Mouse (Mus musculus): ENCODE results near the gene Rab29. TPM values are rescaled to one million over a fixed set of nuclear protein-coding genes. Genes with fewer than 3 reads are reported as not detected.

Gene Rab29
- polyA plus RNA-seq, 1 experiment from 2014 or later = 13.8 TPM

DNA sequence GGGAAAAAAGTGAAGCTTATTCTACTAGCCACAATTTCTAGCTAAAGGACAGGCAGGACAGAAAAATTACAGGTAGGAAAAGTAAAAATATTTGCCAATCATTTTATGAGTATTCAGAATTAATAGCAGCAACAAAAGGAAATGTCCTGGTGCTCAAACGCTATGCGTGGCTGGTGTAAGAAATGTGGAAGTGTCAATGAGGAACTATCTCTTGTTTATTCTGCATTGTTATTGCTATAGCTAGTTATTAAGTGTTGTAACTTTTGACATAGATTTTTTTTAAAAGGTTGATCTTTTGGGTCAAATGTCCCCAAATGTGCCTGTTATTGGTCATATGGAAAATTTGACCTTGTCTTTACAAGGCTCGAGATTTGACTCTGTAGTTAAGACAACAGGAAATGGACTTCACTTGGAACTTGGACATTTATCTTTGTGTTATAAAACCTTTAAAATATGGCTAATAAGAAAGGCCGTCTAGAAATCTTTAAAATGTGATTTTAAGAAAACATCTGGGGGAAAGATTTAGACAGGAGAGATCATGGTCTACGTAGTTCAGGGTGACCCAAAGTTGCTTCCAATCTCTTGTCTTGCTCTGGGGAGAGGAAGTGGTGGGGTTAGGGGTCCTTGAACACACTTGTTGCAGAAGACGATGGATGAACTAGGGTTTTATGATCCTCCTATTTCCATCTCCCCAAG is 572 bp upstream of the Rab29 start:
- H3K4me3 ChIP-seq = no peak overlapping the region
- peaks cover 5% of the 10 kb centered on the region; the same call in 1 of the 2 replicates for H3K4me1 ChIP-seq
- H3K27me3 ChIP-seq = peaks cover 10% of the 10 kb centered on the region; the same call in 1 of the 2 replicates
- ATAC-seq (ENCODE audit: low FRiP score, low read depth) = peak; percentile 20; the same call in 1 of the 2 replicates
- 82% methylated on average over 6 of the region's 6 CpGs for WGBS
- no peaks in the 10 kb centered on the region for H3K9me3 ChIP-seq
- H3K9ac ChIP-seq (replicated peaks) = no peak overlapping the region
- H3K36me3 ChIP-seq = no peaks in the 10 kb centered on the region
- H3K27ac ChIP-seq (replicated peaks) = no peak overlapping the region
- H3K4me2 ChIP-seq (replicated peaks) = no peak overlapping the region

GRCm38 (mm10) chr1:131867946-131868290 is 894 bp downstream of the Rab29 start:
- Histone ChIP-seq H3K4me2 (replicated peaks) (peak overlapping the region; percentile 65), H3K4me1 (peaks cover 5% of the 10 kb centered on the region; the same call in 1 of the 2 replicates), H3K27ac (replicated peaks) (no peak overlapping the region), H3K27me3 (peaks cover 10% of the 10 kb centered on the region; the same call in 1 of the 2 replicates), H3K36me3 (no peaks in the 10 kb centered on the region), H3K9ac (replicated peaks) (peak overlapping the region; percentile 43; the same call in 1 of the 2 replicates), H3K9me3 (no peaks in the 10 kb centered on the region), H3K4me3 (peak overlapping the region; percentile 51)
- 27% methylated on average over 10 of the region's 10 CpGs for WGBS
- ATAC-seq (ENCODE audit: low FRiP score, low read depth) = no peak

- ATAC-seq (ENCODE audit: low FRiP score, low read depth) = no peak
- Histone ChIP-seq H3K4me2 (replicated peaks) (no peak overlapping the region), H3K4me1 (peaks cover 5% of the 10 kb centered on the region; the same call in 1 of the 2 replicates), H3K9ac (replicated peaks) (no peak overlapping the region), H3K27me3 (peaks cover 10% of the 10 kb centered on the region; the same call in 1 of the 2 replicates), H3K9me3 (no peaks in the 10 kb centered on the region), H3K27ac (replicated peaks) (no peak overlapping the region), H3K36me3 (no peaks in the 10 kb centered on the region), H3K4me3 (no peak overlapping the region)
- WGBS = 89% methylated on average over 2 of the region's 2 CpGs
These were observed 2.5 kb downstream of the Rab29 start for GRCm38 (mm10) chr1:131869561-131869960.

GRCm38 (mm10) chr1:131872856-131873255 is 5.8 kb downstream of the Rab29 start:
- Histone ChIP-seq H3K27me3 (peaks cover 6% of the 10 kb centered on the region; the same call in 1 of the 2 replicates), H3K4me3 (no peak overlapping the region), H3K9ac (replicated peaks) (no peak overlapping the region), H3K4me1 (0 out of 2 replicates have a peak, but pooled peaks cover 1% of the 10 kb centered on the region), H3K27ac (replicated peaks) (no peak overlapping the region), H3K4me2 (replicated peaks) (no peak overlapping the region), H3K36me3 (no peaks in the 10 kb centered on the region), H3K9me3 (no peaks in the 10 kb centered on the region)
- WGBS = 65% methylated on average over 1 of the region's 1 CpGs
- no peak for ATAC-seq (ENCODE audit: low FRiP score, low read depth)

- no peak overlapping the region for H3K4me3 ChIP-seq
- ATAC-seq (ENCODE audit: low FRiP score, low read depth) = no peak
- H3K27me3 ChIP-seq = no peaks in the 10 kb centered on the region
- H3K36me3 ChIP-seq = no peaks in the 10 kb centered on the region
- H3K9me3 ChIP-seq = no peaks in the 10 kb centered on the region
- 0 out of 2 replicates have a peak, but pooled peaks cover 4% of the 10 kb centered on the region for H3K4me1 ChIP-seq
- no peak overlapping the region for H3K9ac ChIP-seq (replicated peaks)
- WGBS = 69% methylated on average over 2 of the region's 2 CpGs
- no peak overlapping the region for H3K27ac ChIP-seq (replicated peaks)
- H3K4me2 ChIP-seq (replicated peaks) = no peak overlapping the region
These were observed 12.8 kb downstream of the Rab29 start for GRCm38 (mm10) chr1:131879816-131880215.

DNA sequence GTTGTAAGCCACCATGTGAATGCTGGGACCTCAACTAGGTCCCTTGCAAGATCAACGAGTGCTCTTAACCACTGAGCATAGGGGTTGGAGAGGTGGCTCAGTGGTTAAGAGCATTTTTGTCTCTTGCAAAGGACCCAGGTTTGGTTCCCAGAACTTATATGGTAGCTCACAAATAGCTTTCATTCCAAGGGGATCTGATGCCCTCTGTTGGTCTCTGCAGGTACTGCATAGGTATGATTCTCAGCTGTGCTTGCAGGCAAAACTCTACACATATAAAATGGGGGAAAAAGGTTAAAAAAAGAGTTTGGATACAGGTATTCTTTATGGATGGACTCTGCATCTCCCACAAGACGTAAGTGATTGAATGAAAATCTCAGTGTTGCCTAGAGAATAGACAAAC is 15.8 kb downstream of the Rab29 start:
- Histone ChIP-seq H3K27ac (replicated peaks) (no peak overlapping the region), H3K36me3 (no peaks in the 10 kb centered on the region), H3K27me3 (no peaks in the 10 kb centered on the region), H3K4me3 (no peak overlapping the region), H3K4me2 (replicated peaks) (no peak overlapping the region), H3K9ac (replicated peaks) (no peak overlapping the region), H3K9me3 (no peaks in the 10 kb centered on the region), H3K4me1 (0 out of 2 replicates have a peak, but pooled peaks cover 4% of the 10 kb centered on the region)
- no peak for ATAC-seq (ENCODE audit: low FRiP score, low read depth)
- WGBS = 62% methylated on average over 2 of the region's 2 CpGs

DNA sequence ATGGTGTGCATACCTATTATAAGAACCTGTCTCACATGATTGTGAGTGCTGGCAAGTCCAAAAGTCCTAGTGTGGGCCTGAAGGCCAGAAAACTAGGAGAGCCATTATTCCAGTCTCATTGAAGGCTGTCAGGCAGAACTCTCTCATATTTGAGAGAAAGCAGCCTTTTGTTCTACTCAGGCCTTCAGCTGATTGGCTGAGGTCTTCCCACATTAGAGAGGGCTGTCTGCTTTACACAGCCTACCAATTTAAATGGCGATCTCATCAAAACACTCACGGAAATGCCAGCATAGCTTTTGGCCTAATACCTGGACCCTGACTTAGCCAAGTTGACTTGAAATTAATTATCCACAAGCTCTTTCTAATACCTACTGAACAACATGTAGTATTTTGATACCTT is 19.1 kb downstream of the Rab29 start:
- no peak overlapping the region for H3K4me2 ChIP-seq (replicated peaks)
- H3K4me1 ChIP-seq = 0 out of 2 replicates have a peak, but pooled peaks cover 4% of the 10 kb centered on the region
- H3K27ac ChIP-seq (replicated peaks) = no peak overlapping the region
- H3K36me3 ChIP-seq = no peaks in the 10 kb centered on the region
- H3K27me3 ChIP-seq = no peaks in the 10 kb centered on the region
- H3K9ac ChIP-seq (replicated peaks) = no peak overlapping the region
- H3K4me3 ChIP-seq = no peak overlapping the region
- 76% methylated on average over 2 of the region's 2 CpGs for WGBS
- no peaks in the 10 kb centered on the region for H3K9me3 ChIP-seq
- no peak for ATAC-seq (ENCODE audit: low FRiP score, low read depth)

GRCm38 (mm10) chr1:131886641-131887040 is 19.6 kb downstream of the Rab29 start:
- ATAC-seq (ENCODE audit: low FRiP score, low read depth) = no peak
- WGBS = 93% methylated on average over 3 of the region's 3 CpGs
- Histone ChIP-seq H3K9ac (replicated peaks) (no peak overlapping the region), H3K9me3 (no peaks in the 10 kb centered on the region), H3K4me1 (0 out of 2 replicates have a peak, but pooled peaks cover 3% of the 10 kb centered on the region), H3K27ac (replicated peaks) (no peak overlapping the region), H3K36me3 (no peaks in the 10 kb centered on the region), H3K4me2 (replicated peaks) (no peak overlapping the region), H3K27me3 (no peaks in the 10 kb centered on the region), H3K4me3 (no peak overlapping the region)

DNA sequence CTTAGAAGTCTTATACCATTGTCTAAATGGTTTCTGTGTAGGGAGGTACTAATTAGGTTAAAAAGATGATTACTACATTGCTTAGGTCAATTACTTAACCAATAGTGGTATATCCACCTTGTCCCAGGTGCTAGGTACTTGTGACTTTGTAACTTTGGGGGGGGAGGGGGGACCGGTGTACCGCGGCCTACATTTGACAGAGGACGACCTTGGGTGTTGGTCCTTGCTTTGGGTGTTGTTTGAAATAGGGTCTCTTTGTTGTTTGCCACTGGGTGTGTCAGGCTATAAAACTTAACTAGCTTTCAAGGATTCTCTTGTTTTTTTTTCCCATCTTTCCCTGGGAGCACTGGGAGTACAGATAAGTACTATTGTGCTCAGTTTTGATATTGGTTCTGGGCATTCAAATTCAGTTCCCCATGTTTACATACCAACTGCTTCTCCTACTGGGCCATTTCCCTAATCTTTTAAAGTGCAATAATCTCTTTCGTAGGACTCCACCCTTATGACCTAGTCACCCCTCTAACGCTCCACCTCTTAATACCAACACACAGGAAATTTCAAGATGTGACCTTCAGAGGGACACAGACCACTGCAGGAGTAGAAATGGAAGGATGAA is 23.1 kb downstream of the Rab29 start:
- no peak overlapping the region for H3K9ac ChIP-seq (replicated peaks)
- H3K36me3 ChIP-seq = no peaks in the 10 kb centered on the region
- no peaks in the 10 kb centered on the region for H3K9me3 ChIP-seq
- no peak for ATAC-seq (ENCODE audit: low FRiP score, low read depth)
- H3K27me3 ChIP-seq = no peaks in the 10 kb centered on the region
- no peak overlapping the region for H3K4me2 ChIP-seq (replicated peaks)
- H3K4me3 ChIP-seq = no peak overlapping the region
- H3K4me1 ChIP-seq = no peaks in the 10 kb centered on the region
- H3K27ac ChIP-seq (replicated peaks) = no peak overlapping the region
- WGBS = 74% methylated on average over 6 of the region's 6 CpGs

DNA sequence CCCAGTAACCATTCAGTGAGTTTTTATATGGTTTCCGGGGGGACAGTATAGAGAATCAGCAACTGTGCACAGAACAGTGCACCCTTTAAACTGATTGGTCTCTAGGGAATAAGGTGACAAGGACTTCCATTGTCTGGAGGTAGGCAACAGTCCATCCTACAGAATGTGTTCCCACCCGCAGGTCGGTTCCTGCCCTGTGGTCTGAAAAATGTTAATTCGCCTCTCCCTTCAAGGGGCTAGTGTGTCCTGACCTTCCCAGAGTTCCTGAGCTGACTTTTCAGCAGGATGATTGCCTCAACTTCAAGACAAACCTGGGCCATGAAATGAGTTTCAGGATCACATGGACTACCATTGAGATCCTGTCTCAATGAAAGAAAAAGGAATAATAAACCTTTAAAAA is 24.4 kb downstream of the Rab29 start:
- no peak overlapping the region for H3K4me2 ChIP-seq (replicated peaks)
- H3K4me3 ChIP-seq = no peak overlapping the region
- no peak overlapping the region for H3K27ac ChIP-seq (replicated peaks)
- H3K36me3 ChIP-seq = no peaks in the 10 kb centered on the region
- no peaks in the 10 kb centered on the region for H3K9me3 ChIP-seq
- 70% methylated on average over 4 of the region's 4 CpGs for WGBS
- H3K4me1 ChIP-seq = no peaks in the 10 kb centered on the region
- H3K9ac ChIP-seq (replicated peaks) = no peak overlapping the region
- no peaks in the 10 kb centered on the region for H3K27me3 ChIP-seq
- ATAC-seq (ENCODE audit: low FRiP score, low read depth) = no peak

DNA sequence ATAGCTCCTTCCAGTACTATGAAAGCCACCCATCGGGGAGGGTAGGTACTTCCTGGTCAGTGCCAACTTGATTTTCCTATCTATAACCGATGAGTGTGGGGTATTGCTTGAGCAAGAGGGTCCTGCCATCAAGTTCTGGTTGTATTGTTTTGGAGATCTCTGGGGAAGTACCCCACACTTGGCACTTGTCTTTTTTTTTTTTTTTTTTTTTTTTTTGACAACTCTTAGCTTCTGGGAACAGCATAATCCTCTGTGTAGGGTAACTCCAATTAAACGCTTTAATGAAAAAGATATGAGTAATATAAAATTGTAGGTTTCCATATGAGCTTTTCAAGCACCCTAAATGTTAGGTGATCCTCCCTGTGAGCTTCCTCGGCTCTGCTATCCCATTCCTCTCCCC is 35.7 kb downstream of the Rab29 start:
- H3K4me2 ChIP-seq (replicated peaks) = no peak overlapping the region
- H3K36me3 ChIP-seq = no peaks in the 10 kb centered on the region
- H3K9me3 ChIP-seq = no peaks in the 10 kb centered on the region
- no peak for ATAC-seq (ENCODE audit: low FRiP score, low read depth)
- no peak overlapping the region for H3K27ac ChIP-seq (replicated peaks)
- no peaks in the 10 kb centered on the region for H3K4me1 ChIP-seq
- 89% methylated on average over 4 of the region's 4 CpGs for WGBS
- H3K4me3 ChIP-seq = no peak overlapping the region
- H3K9ac ChIP-seq (replicated peaks) = no peak overlapping the region
- H3K27me3 ChIP-seq = peaks cover 14% of the 10 kb centered on the region

DNA sequence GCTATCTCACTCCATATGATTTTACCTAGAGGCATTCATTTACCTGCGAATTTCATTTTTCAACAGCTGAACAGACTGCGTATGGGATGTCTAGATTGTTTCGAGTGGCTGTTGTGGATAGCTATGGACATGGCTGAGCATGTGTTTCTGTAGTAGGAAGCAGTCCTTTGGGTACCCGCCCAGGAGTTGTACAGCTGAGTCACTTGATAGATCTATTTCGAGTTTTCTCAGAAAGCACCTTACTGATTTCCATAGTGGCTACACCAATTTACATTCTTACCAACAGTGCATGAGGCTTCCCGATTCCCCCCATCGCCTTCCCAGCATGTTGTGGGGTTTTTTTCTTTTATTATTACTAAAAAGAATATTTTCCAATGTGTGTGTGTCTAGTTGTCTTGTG is 36.2 kb downstream of the Rab29 start:
- Histone ChIP-seq H3K36me3 (no peaks in the 10 kb centered on the region), H3K4me3 (no peak overlapping the region), H3K4me1 (no peaks in the 10 kb centered on the region), H3K27me3 (peaks cover 16% of the 10 kb centered on the region), H3K4me2 (replicated peaks) (no peak overlapping the region), H3K27ac (replicated peaks) (no peak overlapping the region), H3K9me3 (no peaks in the 10 kb centered on the region), H3K9ac (replicated peaks) (no peak overlapping the region)
- WGBS = 90% methylated on average over 7 of the region's 7 CpGs
- ATAC-seq (ENCODE audit: low FRiP score, low read depth) = no peak
